Mouse (Mus musculus) mouse embryonic stem cell (cell line): ENCODE results near the gene Naaladl2.

Source experiments
- in situ Hi-C, 2 experiments: fragments of 300-500 bp; cut with MboI; formaldehyde crosslinking; loops; 1 replicate in 1 of 2; 3 replicates in 1 of 2; pipeline ENCODE4 v1.14.3; 2019 to 2020; ENCODE audit warnings: low sequenced_read_pairs in 2 of 2, low pct_unique_long_range_greater_than_20kb in 1 of 2, mixed read lengths in 1 of 2; ENCODE audit not compliant: unreplicated experiment in 1 of 2

Naaladl2 gene

GRCm38 (mm10) chr3:23857275-23857674 lies 1286.8 kb downstream of the Naaladl2 start:
- in situ Hi-C loops: no loop called here

- in situ Hi-C loops: no loop called here
Observed at GRCm38 (mm10) chr3:23817585-23817984, 1326.5 kb downstream of the Naaladl2 start.

- in situ Hi-C loops: no loop called here
Observed at GRCm38 (mm10) chr3:23758746-23759145, 1385.3 kb downstream of the Naaladl2 start.
